9 mouse cellular contexts compared by ENCODE assay signal in genomic region chr11:119034635-119035034, GRCm38 (mm10). TPM values are rescaled to one million over a fixed set of nuclear protein-coding genes. Genes with fewer than 3 reads are reported as not detected.
DNase-seq lines count a peak whose midpoint lies in the region; ATAC-seq lines count a peak whose summit lies in the region.
"Had no signal": no experiment of that assay in that cellular context is flagged by ENCODE, and none has a peak within 500 bp of the region (broad histone marks: within the 10 kb centered on the region; RNA-seq: fewer than 3 reads in every experiment).

No protein-coding gene starts in this region.

- peaks cover 63% of the 10 kb centered on the region for H3K27me3 ChIP-seq in heart, embryonic 12.5 days (replicated peaks)
- peaks cover 59% of the 10 kb centered on the region for H3K27me3 ChIP-seq in hindbrain, embryonic 12.5 days
- peaks cover 56% of the 10 kb centered on the region for H3K27me3 ChIP-seq in midbrain, embryonic 13.5 days

- ATAC-seq in heart, embryonic 12.5 days (ENCODE audit: insufficient number of reproducible peaks, low FRiP score), result no peak
- no peak for ATAC-seq in hindbrain, embryonic 12.5 days (ENCODE audit: low FRiP score)
- peak; percentile 28; the same call in 1 of the 2 replicates for ATAC-seq in midbrain, embryonic 13.5 days
- ATAC-seq in erythroblast, adult 5-6 weeks (replicated peaks; ENCODE audit: low FRiP score, poor library complexity, severe bottlenecking), result no peak

- no peak overlapping the region for H3K27ac ChIP-seq in heart, embryonic 12.5 days (ENCODE audit: poor library complexity, severe bottlenecking)
- H3K27ac ChIP-seq in brown adipose tissue, adult 24 weeks (replicated peaks; ENCODE audit: low read depth, low read length), result no peak overlapping the region
- no peak overlapping the region for H3K27ac ChIP-seq in hindbrain, embryonic 12.5 days
- H3K27ac ChIP-seq in midbrain, embryonic 13.5 days, result no peak overlapping the region

- peaks cover 33% of the 10 kb centered on the region for H3K4me1 ChIP-seq in heart, embryonic 12.5 days (replicated peaks)
- no peaks in the 10 kb centered on the region for H3K4me1 ChIP-seq in brown adipose tissue, adult 24 weeks (ENCODE audit: control insufficient read depth, insufficient read depth, insufficient read length, low read length)
- peaks cover 52% of the 10 kb centered on the region for H3K4me1 ChIP-seq in hindbrain, embryonic 12.5 days
- peaks cover 65% of the 10 kb centered on the region for H3K4me1 ChIP-seq in midbrain, embryonic 13.5 days (replicated peaks)

- peak overlapping the region; percentile 34 for H3K4me3 ChIP-seq in heart, embryonic 12.5 days
- H3K4me3 ChIP-seq in brown adipose tissue, adult 24 weeks (ENCODE audit: insufficient read depth, low read depth, low read length), result peak overlapping the region; percentile 7; the same call in 1 of the 2 replicates
- peak overlapping the region; percentile 21 for H3K4me3 ChIP-seq in hindbrain, embryonic 12.5 days
- peak overlapping the region; percentile 23 for H3K4me3 ChIP-seq in midbrain, embryonic 13.5 days (replicated peaks)

- H3K36me3 ChIP-seq in heart, embryonic 12.5 days, result peaks cover 22% of the 10 kb centered on the region
- H3K36me3 ChIP-seq in hindbrain, embryonic 12.5 days, result peaks cover 22% of the 10 kb centered on the region
- H3K36me3 ChIP-seq in midbrain, embryonic 13.5 days, result peaks cover 21% of the 10 kb centered on the region

- peak overlapping the region; percentile 68 for H3K4me2 ChIP-seq in heart, embryonic 12.5 days
- peak overlapping the region; percentile 47 for H3K4me2 ChIP-seq in hindbrain, embryonic 12.5 days (replicated peaks)
- peak overlapping the region; percentile 48 for H3K4me2 ChIP-seq in midbrain, embryonic 13.5 days (replicated peaks)

- no peak for DNase-seq in heart, postnatal 4 days
- DNase-seq in retina, postnatal 1 day, result no peak
- DNase-seq in right cerebral cortex, postnatal 4 days, result no peak

- no peaks in the 10 kb centered on the region for H3K9me3 ChIP-seq in heart, embryonic 12.5 days (replicated peaks)
- no peaks in the 10 kb centered on the region for H3K9me3 ChIP-seq in hindbrain, embryonic 12.5 days (replicated peaks)
- H3K9me3 ChIP-seq in midbrain, embryonic 13.5 days, result no peaks in the 10 kb centered on the region

- no peak overlapping the region; the same call in 1 of the 2 replicates for H3K9ac ChIP-seq in heart, embryonic 12.5 days
- H3K9ac ChIP-seq in hindbrain, embryonic 12.5 days, result no peak overlapping the region; the same call in 1 of the 2 replicates
- H3K9ac ChIP-seq in midbrain, embryonic 13.5 days (replicated peaks), result no peak overlapping the region; the same call in 1 of the 2 replicates

- 4% methylated on average over 19 of the region's 19 CpGs for WGBS in heart, embryonic 12.5 days
- under 1% methylated on average over 19 of the region's 19 CpGs for WGBS in hindbrain, embryonic 12.5 days
- 3% methylated on average over 19 of the region's 19 CpGs for WGBS in midbrain, embryonic 13.5 days

RNA-seq across cellular contexts. Expression of gene Cbx8, which starts 6.1 kb away (rescaled TPM):
- 7.3 and 8.8 TPM in 2 replicates for polyA plus RNA-seq in heart, embryonic 12.5 days (2016; fragmentation: Nextera tagmentation; extraction: Ambion mirVana)
- 1 to 10 TPM; 5.6 to 5.7 TPM for total RNA-seq in heart, postnatal 4 days (2021)
- 4.7 and 9.1 TPM in 2 replicates for polyA plus RNA-seq in brown adipose tissue, adult 24 weeks (2012; ENCODE audit: insufficient read depth, insufficient read length, missing spikeins)
- polyA plus RNA-seq in hindbrain, embryonic 12.5 days (2016; fragmentation: Nextera tagmentation; extraction: Ambion mirVana), result 9.9 and 11.6 TPM in 2 replicates
- 9.8 and 15.2 TPM in 2 replicates for polyA plus RNA-seq in midbrain, embryonic 13.5 days (2015; fragmentation: Nextera tagmentation; extraction: Ambion mirVana)
- 0.38 and 0.42 TPM in 2 replicates for total RNA-seq in erythroblast, adult 5-6 weeks (2015; ENCODE audit: low replicate concordance)
- 0.70 and 1.4 TPM in 2 replicates for total RNA-seq in erythroblast, adult 5-6 weeks (2017; ENCODE audit: low replicate concordance)

RNA-seq across cellular contexts. Expression of gene Cbx2, which starts 11.9 kb away (rescaled TPM):
- 29.3 and 30.5 TPM in 2 replicates for polyA plus RNA-seq in heart, embryonic 12.5 days (2016; fragmentation: Nextera tagmentation; extraction: Ambion mirVana)
- 1 to 10 TPM; 7.6 to 7.8 TPM for total RNA-seq in heart, postnatal 4 days (2021)
- polyA plus RNA-seq in brown adipose tissue, adult 24 weeks (2012; ENCODE audit: insufficient read depth, insufficient read length, missing spikeins), result 0.91 and 1.1 TPM in 2 replicates
- polyA plus RNA-seq in hindbrain, embryonic 12.5 days (2016; fragmentation: Nextera tagmentation; extraction: Ambion mirVana), result 60.5 and 62.5 TPM in 2 replicates
- polyA plus RNA-seq in midbrain, embryonic 13.5 days (2015; fragmentation: Nextera tagmentation; extraction: Ambion mirVana), result 34.7 and 35.5 TPM in 2 replicates
- 0.19 and 0.42 TPM in 2 replicates for total RNA-seq in erythroblast, adult 5-6 weeks (2015; ENCODE audit: low replicate concordance)
- total RNA-seq in erythroblast, adult 5-6 weeks (2017; ENCODE audit: low replicate concordance), result not detected in 2 replicates

RNA-seq across cellular contexts. Expression of gene Enpp7, which starts 46.6 kb away (rescaled TPM):
- polyA plus RNA-seq in heart, embryonic 12.5 days (2016; fragmentation: Nextera tagmentation; extraction: Ambion mirVana), result not detected in 2 replicates
- total RNA-seq in heart, postnatal 4 days (2021), result not detected
- polyA plus RNA-seq in brown adipose tissue, adult 24 weeks (2012; ENCODE audit: insufficient read depth, insufficient read length, missing spikeins), result not detected in 2 replicates
- not detected in 2 replicates for polyA plus RNA-seq in hindbrain, embryonic 12.5 days (2016; fragmentation: Nextera tagmentation; extraction: Ambion mirVana)
- polyA plus RNA-seq in midbrain, embryonic 13.5 days (2015; fragmentation: Nextera tagmentation; extraction: Ambion mirVana), result not detected in 2 replicates
- total RNA-seq in erythroblast, adult 5-6 weeks (2015; ENCODE audit: low replicate concordance), result not detected in 2 replicates
- not detected in 2 replicates for total RNA-seq in erythroblast, adult 5-6 weeks (2017; ENCODE audit: low replicate concordance)
- total RNA-seq: left cerebral cortex, adult 8-10 months had no signal

RNA-seq across cellular contexts. Expression of gene Cbx4, which starts 51.4 kb away (rescaled TPM):
- 13.2 and 14.9 TPM in 2 replicates for polyA plus RNA-seq in heart, embryonic 12.5 days (2016; fragmentation: Nextera tagmentation; extraction: Ambion mirVana)
- total RNA-seq in heart, postnatal 4 days (2021), result 10 to 100 TPM; 30.5 to 34.9 TPM
- polyA plus RNA-seq in brown adipose tissue, adult 24 weeks (2012; ENCODE audit: insufficient read depth, insufficient read length, missing spikeins), result 37.3 and 37.4 TPM in 2 replicates
- 13.2 and 15.0 TPM in 2 replicates for polyA plus RNA-seq in hindbrain, embryonic 12.5 days (2016; fragmentation: Nextera tagmentation; extraction: Ambion mirVana)
- polyA plus RNA-seq in midbrain, embryonic 13.5 days (2015; fragmentation: Nextera tagmentation; extraction: Ambion mirVana), result 14.1 and 16.3 TPM in 2 replicates
- total RNA-seq in erythroblast, adult 5-6 weeks (2015; ENCODE audit: low replicate concordance), result 4.8 and 7.7 TPM in 2 replicates
- 4.3 and 9.4 TPM in 2 replicates for total RNA-seq in erythroblast, adult 5-6 weeks (2017; ENCODE audit: low replicate concordance)

Comparison
In these comparisons a context has a peak if more than half of its experiments do, and no peak if none do; other contexts are left out.
1. RNA of gene Cbx2, which starts 11.9 kb away (polyA plus RNA-seq): 60.5 to 62.5 TPM in hindbrain, embryonic 12.5 days, 34.7 to 35.5 TPM in midbrain, embryonic 13.5 days and 29.3 to 30.5 TPM in heart, embryonic 12.5 days; 0.91 to 1.1 TPM in brown adipose tissue, adult 24 weeks; every median in the first group is over 10 times any median in the second.
2. Peak in every context shown above with its lines, with median percentiles within 50 percentile points of each other: H3K4me2 ChIP-seq and H3K4me3 ChIP-seq.